Mouse (Mus musculus): ENCODE data around the gene Entpd3. TPM values are rescaled to one million over a fixed set of nuclear protein-coding genes. Genes with fewer than 3 reads are reported as not detected.
A peak's percentile ranks its signal among the peaks of the same experiment; 100 is the strongest.

Gene Entpd3
- total RNA-seq, 1 experiment from 2014 or later, result not detected

GRCm38 (mm10) chr9:120575748-120576661 is 36.4 kb downstream of the Entpd3 start:
- no peak for ATAC-seq (replicated peaks; ENCODE audit: insufficient number of reproducible peaks, low FRiP score, low TSS enrichment, poor library complexity, severe bottlenecking)

- no peak for ATAC-seq (replicated peaks; ENCODE audit: insufficient number of reproducible peaks, low FRiP score, low TSS enrichment, poor library complexity, severe bottlenecking)
Observed at GRCm38 (mm10) chr9:120576662-120577013, 37.0 kb downstream of the Entpd3 start.

- ATAC-seq (replicated peaks; ENCODE audit: insufficient number of reproducible peaks, low FRiP score, low TSS enrichment, poor library complexity, severe bottlenecking), result peak; percentile 92
Observed at GRCm38 (mm10) chr9:120577133-120577651, 37.6 kb downstream of the Entpd3 start.

GRCm38 (mm10) chr9:120577706-120578405 is 38.2 kb downstream of the Entpd3 start:
- no peak for ATAC-seq (replicated peaks; ENCODE audit: insufficient number of reproducible peaks, low FRiP score, low TSS enrichment, poor library complexity, severe bottlenecking)

GRCm38 (mm10) chr9:120578701-120579100 is 39.1 kb downstream of the Entpd3 start:
- ATAC-seq (replicated peaks; ENCODE audit: insufficient number of reproducible peaks, low FRiP score, low TSS enrichment, poor library complexity, severe bottlenecking), result no peak

- no peak for ATAC-seq (replicated peaks; ENCODE audit: insufficient number of reproducible peaks, low FRiP score, low TSS enrichment, poor library complexity, severe bottlenecking)
Observed at GRCm38 (mm10) chr9:120579808-120580207, 40.2 kb downstream of the Entpd3 start.

GRCm38 (mm10) chr9:120581941-120582618 is 42.5 kb downstream of the Entpd3 start:
- ATAC-seq (replicated peaks; ENCODE audit: insufficient number of reproducible peaks, low FRiP score, low TSS enrichment, poor library complexity, severe bottlenecking), result no peak

GRCm38 (mm10) chr9:120582619-120583308 is 43.1 kb downstream of the Entpd3 start:
- peak; percentile 83 for ATAC-seq (replicated peaks; ENCODE audit: insufficient number of reproducible peaks, low FRiP score, low TSS enrichment, poor library complexity, severe bottlenecking)

- no peak for ATAC-seq (replicated peaks; ENCODE audit: insufficient number of reproducible peaks, low FRiP score, low TSS enrichment, poor library complexity, severe bottlenecking)
Observed at GRCm38 (mm10) chr9:120583314-120583713, 43.7 kb downstream of the Entpd3 start.

- peak; percentile 50 for ATAC-seq (replicated peaks; ENCODE audit: insufficient number of reproducible peaks, low FRiP score, low TSS enrichment, poor library complexity, severe bottlenecking)
Observed at GRCm38 (mm10) chr9:120586546-120586945, 46.9 kb downstream of the Entpd3 start.

- peak; percentile 75 for ATAC-seq (replicated peaks; ENCODE audit: insufficient number of reproducible peaks, low FRiP score, low TSS enrichment, poor library complexity, severe bottlenecking)
Observed at GRCm38 (mm10) chr9:120591490-120591889, 51.9 kb downstream of the Entpd3 start.

- no peak for ATAC-seq (replicated peaks; ENCODE audit: insufficient number of reproducible peaks, low FRiP score, low TSS enrichment, poor library complexity, severe bottlenecking)
Observed at GRCm38 (mm10) chr9:120593383-120594101, 53.9 kb downstream of the Entpd3 start.

- ATAC-seq (replicated peaks; ENCODE audit: insufficient number of reproducible peaks, low FRiP score, low TSS enrichment, poor library complexity, severe bottlenecking), result no peak
Observed at GRCm38 (mm10) chr9:120594839-120595238, 55.2 kb downstream of the Entpd3 start.

- no peak for ATAC-seq (replicated peaks; ENCODE audit: insufficient number of reproducible peaks, low FRiP score, low TSS enrichment, poor library complexity, severe bottlenecking)
Observed at GRCm38 (mm10) chr9:120595306-120595705, 55.7 kb downstream of the Entpd3 start.

- ATAC-seq (replicated peaks; ENCODE audit: insufficient number of reproducible peaks, low FRiP score, low TSS enrichment, poor library complexity, severe bottlenecking), result peak; percentile 77
Observed at GRCm38 (mm10) chr9:120601488-120602171, 62.0 kb downstream of the Entpd3 start.

GRCm38 (mm10) chr9:120602172-120602838 is 62.7 kb downstream of the Entpd3 start:
- ATAC-seq (replicated peaks; ENCODE audit: insufficient number of reproducible peaks, low FRiP score, low TSS enrichment, poor library complexity, severe bottlenecking), result 0 out of 2 replicates have a peak, but pooled peaks have one; percentile 21

All from monocyte, adult 5-6 weeks (primary cell).